Mouse (Mus musculus) E14TG2a.4 (cell line): ENCODE results near the gene Prkn.

Source experiments
- H3K27me3 ChIP-seq: 2 replicates; pipeline ENCODE4 v1.6.1; 2014; ENCODE audit warnings: low read length, control low read depth; ENCODE audit not compliant: insufficient read depth
- H3K36me3 ChIP-seq: 2 replicates; pipeline ENCODE4 v1.6.1; 2014; ENCODE audit warnings: low read length, control low read depth; ENCODE audit not compliant: insufficient read depth
- H3K4me1 ChIP-seq: replicated peaks from 2 replicates; pipeline ENCODE4 v1.6.1; 2014; ENCODE audit warnings: low read depth, low read length, control low read depth
- H3K4me3 ChIP-seq: replicated peaks from 2 replicates; pipeline ENCODE4 v1.5.1; 2014; ENCODE audit warnings: mild to moderate bottlenecking, low read length
- H3K9me3 ChIP-seq: 2 replicates; pipeline ENCODE4 v1.6.1; 2014; ENCODE audit warnings: low read length, control low read depth
- CTCF ChIP-seq: conservative IDR thresholded peaks from 2 replicates; pipeline ENCODE4 v1.5.1; 2014; ENCODE audit warnings: low read length
- NANOG ChIP-seq: IDR thresholded peaks from 2 replicates; pipeline ENCODE4 v1.6.1; 2014; ENCODE audit warnings: borderline replicate concordance, low read length, mixed read lengths
- POU5F1 ChIP-seq: IDR thresholded peaks from 2 replicates; pipeline ENCODE4 v1.6.1; 2014; ENCODE audit warnings: low read length, borderline replicate concordance

Prkn gene

DNA sequence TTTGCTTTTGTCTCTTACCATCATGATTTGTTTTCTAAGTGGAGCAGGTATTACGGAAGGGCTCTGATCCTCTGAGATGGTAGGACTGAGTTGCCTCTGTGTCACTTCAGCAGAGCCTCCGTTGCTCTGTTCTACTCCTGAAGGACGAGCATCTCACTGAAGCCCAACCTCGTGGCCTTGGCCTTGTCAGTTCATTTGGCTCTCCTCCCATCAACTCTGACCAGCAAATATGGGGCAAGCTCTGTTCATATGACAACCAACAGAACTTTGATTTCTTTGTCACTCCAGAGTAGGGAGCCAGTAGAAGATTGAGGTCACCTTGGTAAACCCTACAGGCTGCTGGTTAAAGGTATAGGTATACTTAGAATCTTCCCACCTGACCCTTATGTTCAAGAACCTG, 745.3 kb downstream of the Prkn start:
- H3K9me3 ChIP-seq = no peaks in the 10 kb centered on the region
- no peaks in the 10 kb centered on the region for H3K27me3 ChIP-seq
- H3K36me3 ChIP-seq = no peaks in the 10 kb centered on the region
- no peak for TF ChIP-seq POU5F1
- no peak for TF ChIP-seq NANOG
- TF ChIP-seq CTCF = no peak
- no peak overlapping the region for H3K4me3 ChIP-seq
- no peaks in the 10 kb centered on the region for H3K4me1 ChIP-seq

DNA sequence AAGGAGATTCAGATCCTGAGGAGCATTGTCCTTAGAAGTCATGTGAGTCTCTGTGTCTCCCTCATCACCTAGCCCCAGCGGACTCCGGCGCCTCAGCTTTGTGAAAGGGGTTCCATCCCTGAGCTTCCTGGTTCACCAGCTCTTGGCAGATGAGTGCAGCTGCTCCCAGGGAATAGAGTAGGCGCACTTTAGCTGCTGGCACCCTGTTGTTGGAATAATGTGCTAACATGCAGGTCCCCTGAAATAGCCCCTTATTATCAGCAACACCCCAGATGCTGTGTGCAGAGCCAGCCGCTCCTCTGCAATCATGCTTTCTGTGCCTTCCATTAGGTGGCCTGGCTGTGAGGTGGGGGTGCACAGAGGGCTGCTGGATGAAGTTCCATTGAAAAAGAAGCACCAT, 767.7 kb downstream of the Prkn start:
- H3K9me3 ChIP-seq = peaks cover 9% of the 10 kb centered on the region; the same call in 1 of the 2 replicates

DNA sequence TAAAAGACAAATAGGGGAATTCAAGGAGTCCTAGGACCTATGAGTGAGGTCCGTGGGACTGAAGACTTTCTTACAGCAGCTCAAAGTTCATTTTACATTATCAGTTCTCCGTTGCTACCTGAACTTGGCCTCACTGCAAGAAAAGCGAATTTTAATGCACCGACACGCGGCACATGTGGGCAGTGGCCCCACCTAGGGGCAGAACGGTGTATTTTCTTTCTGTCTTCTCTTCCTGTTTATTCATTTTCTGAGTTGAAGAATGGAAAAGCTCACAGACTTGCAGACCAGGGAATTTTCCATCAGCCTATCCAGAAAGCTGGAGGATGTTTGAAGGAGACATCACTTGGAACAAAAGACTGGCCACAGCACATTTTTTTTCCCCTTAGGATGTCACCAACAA, 771.3 kb downstream of the Prkn start:
- H3K36me3 ChIP-seq = no peaks in the 10 kb centered on the region
- peaks cover 37% of the 10 kb centered on the region for H3K27me3 ChIP-seq
- TF ChIP-seq CTCF (peak; percentile 58), POU5F1 (no peak)
- peaks cover 9% of the 10 kb centered on the region; the same call in 1 of the 2 replicates for H3K9me3 ChIP-seq
- peaks cover 20% of the 10 kb centered on the region for H3K4me1 ChIP-seq
- no peak overlapping the region for H3K4me3 ChIP-seq

More for the DNA sequence above, 767.7 kb downstream of the Prkn start:
- Histone ChIP-seq H3K4me1 (peaks cover 15% of the 10 kb centered on the region), H3K4me3 (no peak overlapping the region), H3K27me3 (peaks cover 29% of the 10 kb centered on the region), H3K36me3 (no peaks in the 10 kb centered on the region)
- TF ChIP-seq CTCF (no peak), NANOG (no peak), POU5F1 (no peak)

DNA sequence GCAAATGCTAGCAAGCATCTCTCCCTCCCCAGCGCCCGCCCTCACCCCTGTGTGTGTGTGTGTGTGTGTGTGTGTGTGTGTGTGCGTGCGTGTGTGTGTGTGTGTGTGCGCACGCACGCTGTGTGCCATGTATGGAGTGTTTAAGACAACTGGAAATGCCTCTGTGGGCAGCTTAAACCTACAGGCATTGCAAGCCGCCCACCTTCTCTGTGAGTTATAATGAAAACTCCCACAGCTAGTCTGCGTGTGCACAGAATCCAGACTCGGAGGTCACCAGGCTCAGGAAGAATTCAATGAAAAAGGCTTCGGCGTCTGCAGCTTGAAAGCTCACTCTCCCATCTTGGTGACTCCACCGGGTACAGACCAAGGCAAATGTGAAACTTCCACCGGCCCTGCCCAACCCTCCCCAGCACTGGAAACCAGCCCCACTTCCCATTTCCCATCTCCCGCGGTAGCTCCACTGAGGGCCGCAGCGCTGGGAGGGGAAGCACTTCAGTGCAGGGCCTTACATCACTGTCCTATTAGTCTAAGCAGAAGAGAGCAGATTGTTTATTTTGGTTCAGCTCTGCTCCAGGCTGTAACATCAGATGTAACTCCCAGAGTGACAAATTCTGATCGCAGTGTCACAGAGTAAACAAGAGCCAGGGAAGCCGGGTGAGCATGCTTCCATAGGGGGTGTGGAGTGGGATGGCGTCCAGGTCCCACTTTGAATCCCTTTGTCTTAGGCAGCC, 772.8 kb downstream of the Prkn start:
- Histone ChIP-seq H3K4me3 (0 out of 2 replicates have a peak overlapping the region, but pooled peaks have one; percentile 39), H3K27me3 (peaks cover 37% of the 10 kb centered on the region), H3K4me1 (peaks cover 20% of the 10 kb centered on the region), H3K36me3 (no peaks in the 10 kb centered on the region), H3K9me3 (peaks cover 6% of the 10 kb centered on the region; the same call in 1 of the 2 replicates)
- TF ChIP-seq NANOG (no peak), CTCF (no peak), POU5F1 (no peak)

DNA sequence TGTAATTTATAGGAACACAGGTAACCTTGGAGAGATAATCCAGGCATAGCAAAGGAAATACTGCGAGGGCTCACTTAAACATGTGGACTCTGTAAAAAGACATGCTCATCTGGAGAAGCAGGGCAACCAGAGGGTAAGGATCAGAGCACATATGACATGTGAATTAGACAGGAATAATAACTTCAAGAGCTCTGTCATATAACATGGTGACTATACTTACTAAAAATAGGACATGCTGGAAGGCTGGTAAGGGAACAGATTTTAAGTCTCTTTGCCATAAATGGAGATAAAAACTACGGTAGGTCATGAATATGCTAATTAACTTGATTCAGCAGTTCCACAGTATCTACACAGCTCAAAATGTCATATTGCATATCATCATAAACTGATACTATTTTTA, 777.4 kb downstream of the Prkn start:
- peaks cover 9% of the 10 kb centered on the region for H3K27me3 ChIP-seq
- no peaks in the 10 kb centered on the region for H3K9me3 ChIP-seq
- peaks cover 8% of the 10 kb centered on the region for H3K4me1 ChIP-seq
- H3K36me3 ChIP-seq = no peaks in the 10 kb centered on the region
- no peak overlapping the region for H3K4me3 ChIP-seq
- no peak for TF ChIP-seq CTCF
- TF ChIP-seq NANOG = no peak
- TF ChIP-seq POU5F1 = no peak

DNA sequence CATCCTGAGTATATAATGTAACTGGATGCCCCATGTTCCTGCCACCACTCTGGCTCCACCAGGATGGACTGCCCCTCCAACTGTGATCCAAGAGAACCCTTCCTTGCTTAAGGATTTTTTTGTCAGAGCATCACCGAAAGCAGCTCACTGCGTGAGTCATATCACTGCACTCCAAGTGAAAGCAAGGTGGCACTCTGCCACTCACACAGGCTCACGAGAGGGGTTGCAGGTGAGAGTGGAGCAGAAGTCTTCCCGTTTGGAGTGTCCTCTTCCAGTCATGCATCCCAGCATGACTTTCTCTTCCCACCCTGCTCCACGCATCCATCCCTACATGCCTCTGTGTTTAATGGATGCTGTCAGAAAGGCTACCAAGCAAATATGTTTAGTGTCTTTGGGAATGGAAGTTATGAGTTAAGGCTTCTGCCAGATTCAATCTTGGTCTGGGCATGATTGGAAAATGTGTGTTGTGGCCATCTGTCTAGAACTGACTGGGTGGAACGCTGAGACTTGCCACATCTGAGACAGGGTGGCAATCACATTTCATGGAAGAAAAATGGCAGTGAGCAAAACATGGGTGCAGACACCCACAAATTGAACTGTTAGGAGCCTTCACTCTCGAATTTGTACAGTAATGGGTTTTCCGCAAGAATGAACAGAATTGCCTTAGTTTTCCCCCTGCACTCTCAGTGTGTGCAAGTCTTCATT, 778.9 kb downstream of the Prkn start:
- Histone ChIP-seq H3K4me1 (no peaks in the 10 kb centered on the region), H3K36me3 (no peaks in the 10 kb centered on the region), H3K27me3 (peaks cover 4% of the 10 kb centered on the region; the same call in 1 of the 2 replicates), H3K4me3 (no peak overlapping the region), H3K9me3 (no peaks in the 10 kb centered on the region)
- TF ChIP-seq NANOG = no peak
- TF ChIP-seq CTCF = no peak
- no peak for TF ChIP-seq POU5F1

DNA sequence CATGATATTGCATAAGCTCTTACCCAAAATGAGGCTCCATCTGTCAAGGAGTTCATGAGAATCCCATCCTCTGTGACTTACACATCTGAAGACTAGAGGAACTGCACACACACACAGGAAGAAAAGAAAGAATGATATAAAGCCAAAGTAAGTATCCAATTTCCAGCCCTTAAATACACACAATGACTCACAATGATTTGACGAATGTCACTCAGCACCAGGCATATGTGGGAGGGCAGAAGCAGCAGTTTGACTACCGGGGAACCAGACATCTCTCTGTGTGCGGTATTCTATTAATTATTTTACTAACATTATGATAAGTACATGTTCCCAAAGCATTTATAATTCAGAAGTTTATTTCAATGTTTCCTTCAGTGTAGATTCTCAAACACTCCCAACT, 780.6 kb downstream of the Prkn start:
- Histone ChIP-seq H3K4me3 (no peak overlapping the region), H3K36me3 (no peaks in the 10 kb centered on the region), H3K27me3 (no peaks in the 10 kb centered on the region), H3K4me1 (no peaks in the 10 kb centered on the region), H3K9me3 (no peaks in the 10 kb centered on the region)
- TF ChIP-seq NANOG (no peak), POU5F1 (no peak), CTCF (no peak)

DNA sequence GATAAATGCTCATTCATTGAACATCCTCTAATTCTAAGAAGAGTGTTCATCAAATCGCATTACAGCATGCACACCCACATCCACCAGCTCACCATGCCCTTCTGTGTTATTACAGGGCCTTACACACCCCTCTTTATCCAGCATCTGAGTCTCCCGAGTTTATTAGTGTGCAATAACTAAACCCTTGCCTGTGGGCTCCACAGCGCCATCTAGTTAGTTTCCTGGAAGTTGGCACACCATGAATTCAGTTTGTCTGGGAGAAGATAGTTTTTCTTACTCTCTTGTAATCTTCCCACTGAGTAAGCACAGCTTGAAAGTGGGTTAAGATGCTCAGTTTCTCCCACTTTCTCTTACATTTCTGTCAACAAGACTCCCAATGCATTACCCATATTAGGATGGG, 781.3 kb downstream of the Prkn start:
- TF ChIP-seq CTCF (peak; percentile 51), POU5F1 (no peak), NANOG (no peak)
- H3K4me1 ChIP-seq = no peaks in the 10 kb centered on the region

DNA sequence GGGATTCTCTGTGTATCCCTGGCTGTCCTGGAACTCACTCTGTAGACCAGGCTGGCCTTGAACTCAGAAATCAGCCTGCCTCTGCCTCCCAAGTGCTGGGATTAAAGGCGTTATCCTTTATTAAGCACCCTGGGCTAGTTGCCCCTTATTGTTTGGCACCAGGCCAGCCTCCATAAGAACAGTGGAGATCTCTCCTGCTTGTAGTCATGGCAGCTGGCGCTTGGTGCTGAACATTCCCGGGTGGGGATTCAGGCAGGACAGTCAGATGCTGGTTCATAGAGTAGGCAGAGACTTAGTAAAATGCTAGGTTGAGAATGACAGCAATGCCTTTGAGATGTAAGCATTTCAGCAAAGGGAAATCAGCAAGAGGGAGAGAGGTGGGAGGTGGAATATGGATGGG, 786.1 kb downstream of the Prkn start:
- no peak for TF ChIP-seq POU5F1
- TF ChIP-seq NANOG = no peak
- TF ChIP-seq CTCF = no peak
- no peaks in the 10 kb centered on the region for H3K9me3 ChIP-seq
- peaks cover 3% of the 10 kb centered on the region for H3K27me3 ChIP-seq

More for the DNA sequence above, 781.3 kb downstream of the Prkn start:
- Histone ChIP-seq H3K36me3 (no peaks in the 10 kb centered on the region), H3K4me3 (no peak overlapping the region), H3K27me3 (no peaks in the 10 kb centered on the region), H3K9me3 (no peaks in the 10 kb centered on the region)

More for the DNA sequence above, 786.1 kb downstream of the Prkn start:
- Histone ChIP-seq H3K36me3 (no peaks in the 10 kb centered on the region), H3K4me3 (no peak overlapping the region), H3K4me1 (no peaks in the 10 kb centered on the region)
